Mouse (Mus musculus) heart, embryonic 14.5 days (tissue): ENCODE results near the gene Rhobtb1. TPM values are rescaled to one million over a fixed set of nuclear protein-coding genes. Genes with fewer than 3 reads are reported as not detected.

ENCODE experiments used
- ATAC-seq: fragments of 200-750 bp; cut with Nextera tagmentation; 2 replicates; pipeline ENCODE4 v1.8.0; 2017; ENCODE audit warnings: low read depth, moderate TSS enrichment; ENCODE audit not compliant: insufficient number of reproducible peaks, insufficient read depth, low FRiP score
- H3K27ac ChIP-seq, 2 experiments: fragments of 200-500 bp in 1 of 2; fragments of 300-500 bp in 1 of 2; sonication (generic) in 1 of 2; replicated peaks in 1 of 2; 2 replicates each; pipeline ENCODE4 v1.5.1; 2012 to 2014; ENCODE audit warnings: low read depth in 2 of 2, low read length in 2 of 2, control low read depth in 1 of 2, mild to moderate bottlenecking in 1 of 2, mixed read lengths in 1 of 2; ENCODE audit not compliant: control insufficient read depth in 1 of 2, insufficient read depth in 1 of 2
- H3K27me3 ChIP-seq: fragments of 300-500 bp; sonication (generic); 2 replicates; pipeline ENCODE4 v1.6.1; 2014; ENCODE audit warnings: mild to moderate bottlenecking, low read length, control low read depth; ENCODE audit not compliant: control insufficient read depth, insufficient read depth
- H3K36me3 ChIP-seq: fragments of 300-500 bp; sonication (generic); 2 replicates; pipeline ENCODE4 v1.6.1; 2014; ENCODE audit warnings: mild to moderate bottlenecking, control low read depth, low read length, mixed read lengths; ENCODE audit not compliant: control insufficient read depth, insufficient read depth
- H3K4me1 ChIP-seq, 2 experiments: fragments of 200-500 bp in 1 of 2; fragments of 300-500 bp in 1 of 2; sonication (generic) in 1 of 2; 2 replicates each; pipeline ENCODE4 v1.6.1; 2012 to 2014; ENCODE audit warnings: low read length in 2 of 2, control low read depth in 1 of 2, mixed read lengths in 1 of 2; ENCODE audit not compliant: control insufficient read depth in 2 of 2, insufficient read depth in 2 of 2
- H3K4me2 ChIP-seq: fragments of 300-500 bp; sonication (generic); 2 replicates; pipeline ENCODE4 v1.6.1; 2014; ENCODE audit warnings: mild to moderate bottlenecking, low read length
- H3K4me3 ChIP-seq, 2 experiments: fragments of 200-500 bp in 1 of 2; fragments of 300-500 bp in 1 of 2; sonication (generic) in 1 of 2; 2 replicates each; pipeline ENCODE4 v1.5.1; 2012 to 2014; ENCODE audit warnings: low read length in 2 of 2, mild to moderate bottlenecking in 2 of 2, control low read depth in 1 of 2, low read depth in 1 of 2, moderate library complexity in 1 of 2; ENCODE audit not compliant: control insufficient read depth in 1 of 2, insufficient read depth in 1 of 2
- H3K9ac ChIP-seq: fragments of 300-500 bp; sonication (generic); 2 replicates; pipeline ENCODE4 v1.6.1; 2014; ENCODE audit warnings: mild to moderate bottlenecking, low read length
- H3K9me3 ChIP-seq: fragments of 300-500 bp; sonication (generic); 2 replicates; pipeline ENCODE4 v1.6.1; 2016; ENCODE audit warnings: low read length, control low read depth; ENCODE audit not compliant: control insufficient read depth
- WGBS: fragments of 180-500 bp; shearing (Covaris S2); extraction: QIAGEN DNeasy Blood & Tissue Kit; methylation state at CpG from one replicate; pipeline ENCODE4 v1.1.7; 2014; 5-methylcytosine and 5-hydroxymethylcytosine counted together
- polyA plus RNA-seq: library from polyadenylated mRNA; unstranded; fragments of >200 nt; fragmentation: Nextera tagmentation; extraction: Ambion mirVana; gene quantifications from 2 replicates; pipeline ENCODE4 v1.2.1, GENCODE M21; 2014

Rhobtb1 gene
- polyA plus RNA-seq, 1 experiment from 2014 or later = 38.6 TPM

- H3K4me3 ChIP-seq = no peak overlapping the region
- no peak overlapping the region for H3K27ac ChIP-seq
- no peak overlapping the region for H3K9ac ChIP-seq
- 76% methylated on average over 3 of the region's 3 CpGs for WGBS
- no peaks in the 10 kb centered on the region for H3K4me1 ChIP-seq
- no peaks in the 10 kb centered on the region for H3K27me3 ChIP-seq
- no peak overlapping the region for H3K4me2 ChIP-seq
- H3K36me3 ChIP-seq = no peaks in the 10 kb centered on the region; the same call in 1 of the 2 replicates
- ATAC-seq = no peak
- H3K9me3 ChIP-seq = no peaks in the 10 kb centered on the region; the same call in 1 of the 2 replicates
Measured at GRCm38 (mm10) chr10:69237185-69237584, 86.0 kb downstream of the Rhobtb1 start.

GRCm38 (mm10) chr10:69237781-69238180 lies 86.5 kb downstream of the Rhobtb1 start:
- no peak overlapping the region for H3K9ac ChIP-seq
- no peak overlapping the region for H3K4me2 ChIP-seq
- H3K4me3 ChIP-seq = no peak overlapping the region
- no peak for ATAC-seq
- no peaks in the 10 kb centered on the region; the same call in 1 of the 2 replicates for H3K36me3 ChIP-seq
- 95% methylated on average over 9 of the region's 9 CpGs for WGBS
- H3K27me3 ChIP-seq = no peaks in the 10 kb centered on the region
- H3K27ac ChIP-seq = no peak overlapping the region
- no peaks in the 10 kb centered on the region; the same call in 1 of the 2 replicates for H3K9me3 ChIP-seq
- no peaks in the 10 kb centered on the region for H3K4me1 ChIP-seq

GRCm38 (mm10) chr10:69238311-69238710 lies 87.1 kb downstream of the Rhobtb1 start:
- ATAC-seq = no peak
- H3K27ac ChIP-seq = no peak overlapping the region
- H3K36me3 ChIP-seq = no peaks in the 10 kb centered on the region; the same call in 1 of the 2 replicates
- H3K4me1 ChIP-seq = no peaks in the 10 kb centered on the region
- H3K4me2 ChIP-seq = no peak overlapping the region
- H3K9ac ChIP-seq = no peak overlapping the region
- 68% methylated on average over 6 of the region's 6 CpGs for WGBS
- no peaks in the 10 kb centered on the region; the same call in 1 of the 2 replicates for H3K9me3 ChIP-seq
- H3K4me3 ChIP-seq = no peak overlapping the region
- no peaks in the 10 kb centered on the region for H3K27me3 ChIP-seq

- H3K9me3 ChIP-seq = no peaks in the 10 kb centered on the region; the same call in 1 of the 2 replicates
- no peak overlapping the region for H3K27ac ChIP-seq
- no peak for ATAC-seq
- no peak overlapping the region for H3K9ac ChIP-seq
- 94% methylated on average over 2 of the region's 2 CpGs for WGBS
- no peak overlapping the region for H3K4me3 ChIP-seq
- H3K4me1 ChIP-seq = peaks cover 0 to 2% of the 10 kb centered on the region in 2 experiments; a peak in 1 of 4 replicates
- H3K27me3 ChIP-seq = no peaks in the 10 kb centered on the region
- H3K36me3 ChIP-seq = no peaks in the 10 kb centered on the region; the same call in 1 of the 2 replicates
- H3K4me2 ChIP-seq = no peak overlapping the region
Measured at GRCm38 (mm10) chr10:69240530-69240929, 89.3 kb downstream of the Rhobtb1 start.

GRCm38 (mm10) chr10:69245151-69245550 lies 93.9 kb downstream of the Rhobtb1 start:
- no peak for ATAC-seq
- Histone ChIP-seq H3K4me2 (no peak overlapping the region), H3K36me3 (peaks cover 13% of the 10 kb centered on the region), H3K27me3 (no peaks in the 10 kb centered on the region), H3K4me3 (no peak overlapping the region), H3K27ac (no peak overlapping the region), H3K4me1 (peaks cover 0 to 2% of the 10 kb centered on the region in 2 experiments; a peak in 1 of 4 replicates), H3K9me3 (no peaks in the 10 kb centered on the region; the same call in 1 of the 2 replicates), H3K9ac (no peak overlapping the region)
- 88% methylated on average over 4 of the region's 4 CpGs for WGBS

GRCm38 (mm10) chr10:69245906-69246668 lies 94.9 kb downstream of the Rhobtb1 start:
- Histone ChIP-seq H3K27me3 (no peaks in the 10 kb centered on the region), H3K27ac (no peak overlapping the region), H3K4me2 (no peak overlapping the region), H3K4me1 (peaks cover 0 to 2% of the 10 kb centered on the region in 2 experiments; a peak in 1 of 4 replicates), H3K9ac (no peak overlapping the region), H3K36me3 (peaks cover 22% of the 10 kb centered on the region), H3K9me3 (no peaks in the 10 kb centered on the region; the same call in 1 of the 2 replicates), H3K4me3 (no peak overlapping the region)
- 78% methylated on average over 10 of the region's 10 CpGs for WGBS
- ATAC-seq = no peak

- no peak overlapping the region for H3K9ac ChIP-seq
- H3K27me3 ChIP-seq = no peaks in the 10 kb centered on the region
- no peak for ATAC-seq
- 44% methylated on average over 3 of the region's 3 CpGs for WGBS
- H3K27ac ChIP-seq = no peak overlapping the region
- no peak overlapping the region for H3K4me3 ChIP-seq
- no peak overlapping the region for H3K4me2 ChIP-seq
- peaks cover 26% of the 10 kb centered on the region for H3K36me3 ChIP-seq
- no peaks in the 10 kb centered on the region; the same call in 1 of the 2 replicates for H3K9me3 ChIP-seq
- peaks cover 2 to 4% of the 10 kb centered on the region in 2 experiments; a peak in 2 of 4 replicates for H3K4me1 ChIP-seq
Measured at GRCm38 (mm10) chr10:69246762-69247161, 95.5 kb downstream of the Rhobtb1 start.
